Mouse (Mus musculus) midbrain, embryonic 16.5 days (tissue): ENCODE measurements at regions not wholly inside any gene's neighbourhood (a gene's known extent, or its start where the extent isn't known, plus 50 kb on each side); places are given as distances from the start of the nearest gene placed in this dataset.
"Not testable (repeated sequence)": the region's sequence is repeated elsewhere in the genome, so short reads cannot be mapped to it uniquely, and the experiment has no call there.

Source experiments
- ATAC-seq: fragments of 200-750 bp; cut with Nextera tagmentation; 2 replicates; pipeline ENCODE4 v1.8.0; 2017; ENCODE audit warnings: moderate TSS enrichment
- H3K27ac ChIP-seq: fragments of 300-500 bp; sonication (generic); 2 replicates; pipeline ENCODE4 v1.5.1; 2014; ENCODE audit warnings: mild to moderate bottlenecking, low read length, mixed read lengths
- H3K27me3 ChIP-seq: fragments of 300-500 bp; sonication (generic); 2 replicates; pipeline ENCODE4 v1.6.1; 2014; ENCODE audit warnings: low read depth, low read length, mixed read lengths; ENCODE audit not compliant: control insufficient read depth, insufficient read depth
- H3K36me3 ChIP-seq: fragments of 300-500 bp; sonication (generic); 2 replicates; pipeline ENCODE4 v1.6.1; 2014; ENCODE audit warnings: mild to moderate bottlenecking, low read length, moderate library complexity, mixed read lengths; ENCODE audit not compliant: control insufficient read depth, insufficient read depth
- H3K4me1 ChIP-seq: fragments of 300-500 bp; sonication (generic); 2 replicates; pipeline ENCODE4 v1.6.1; 2014; ENCODE audit warnings: mild to moderate bottlenecking, low read length, mixed read lengths; ENCODE audit not compliant: control insufficient read depth, insufficient read depth
- H3K4me2 ChIP-seq: fragments of 300-500 bp; sonication (generic); 2 replicates; pipeline ENCODE4 v1.6.1; 2014; ENCODE audit warnings: mild to moderate bottlenecking, low read length, mixed read lengths
- H3K4me3 ChIP-seq: fragments of 300-500 bp; sonication (generic); 2 replicates; pipeline ENCODE4 v1.5.1; 2014; ENCODE audit warnings: low read depth, mild to moderate bottlenecking, low read length, moderate library complexity, mixed read lengths
- H3K9ac ChIP-seq: fragments of 300-500 bp; sonication (generic); 2 replicates; pipeline ENCODE4 v1.6.1; 2014; ENCODE audit warnings: low read depth, low read length, mixed read lengths
- H3K9me3 ChIP-seq: fragments of 300-500 bp; sonication (generic); replicated peaks from 2 replicates; pipeline ENCODE4 v1.6.1; 2014; ENCODE audit warnings: mild to moderate bottlenecking, low read length, mixed read lengths; ENCODE audit not compliant: control insufficient read depth, poor library complexity, severe bottlenecking
- WGBS: fragments of 180-500 bp; shearing (Covaris S2); extraction: QIAGEN DNeasy Blood & Tissue Kit; methylation state at CpG from one replicate; pipeline ENCODE4 v1.1.7; 2014; 5-methylcytosine and 5-hydroxymethylcytosine counted together

DNA sequence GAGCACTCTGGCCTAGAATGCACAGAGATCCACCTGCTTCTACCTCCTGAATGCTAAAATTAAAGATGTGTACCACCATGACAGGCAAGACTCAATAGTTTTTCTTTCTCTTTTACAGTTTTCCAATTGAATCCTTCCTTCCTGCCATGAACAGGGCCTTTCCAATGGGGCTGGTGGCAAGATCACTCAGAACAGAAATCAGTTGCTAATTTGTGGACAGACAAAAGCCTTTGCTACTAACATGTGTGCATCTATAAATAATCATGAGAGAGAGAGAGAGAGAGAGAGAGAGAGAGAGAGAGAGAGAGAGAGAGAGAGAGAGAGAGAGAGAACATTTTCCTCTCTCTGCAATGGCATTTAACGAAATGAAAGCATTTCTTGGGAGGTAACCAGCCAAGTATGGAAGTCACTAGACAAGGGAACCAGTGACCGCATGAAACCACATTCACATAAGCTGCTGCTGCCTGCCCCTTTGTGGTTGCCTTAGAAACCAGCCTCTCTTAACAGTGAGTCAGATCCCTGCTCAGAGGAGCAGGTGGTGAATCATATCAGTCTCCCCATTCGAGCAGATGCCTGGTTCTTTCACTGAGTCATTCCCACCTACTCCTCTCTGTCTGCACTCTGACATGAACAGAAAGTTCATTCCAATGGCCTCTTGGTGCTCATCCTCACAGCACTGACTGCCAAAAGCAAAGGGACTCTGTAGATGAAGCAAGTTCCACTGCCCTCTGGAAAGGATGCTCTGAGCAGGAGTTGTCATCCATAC, 339.4 kb downstream of the Tm4sf1 start:
- Histone ChIP-seq H3K4me2 (no peak overlapping the region), H3K9ac (no peak overlapping the region), H3K4me3 (no peak overlapping the region), H3K36me3 (no peaks in the 10 kb centered on the region), H3K9me3 (no peaks in the 10 kb centered on the region), H3K27me3 (no peaks in the 10 kb centered on the region), H3K4me1 (peaks cover 3% of the 10 kb centered on the region; the same call in 1 of the 2 replicates), H3K27ac (peak overlapping the region; percentile 8)
- WGBS = 6% methylated on average over 3 of the region's 3 CpGs
- ATAC-seq = peak; percentile 93

DNA sequence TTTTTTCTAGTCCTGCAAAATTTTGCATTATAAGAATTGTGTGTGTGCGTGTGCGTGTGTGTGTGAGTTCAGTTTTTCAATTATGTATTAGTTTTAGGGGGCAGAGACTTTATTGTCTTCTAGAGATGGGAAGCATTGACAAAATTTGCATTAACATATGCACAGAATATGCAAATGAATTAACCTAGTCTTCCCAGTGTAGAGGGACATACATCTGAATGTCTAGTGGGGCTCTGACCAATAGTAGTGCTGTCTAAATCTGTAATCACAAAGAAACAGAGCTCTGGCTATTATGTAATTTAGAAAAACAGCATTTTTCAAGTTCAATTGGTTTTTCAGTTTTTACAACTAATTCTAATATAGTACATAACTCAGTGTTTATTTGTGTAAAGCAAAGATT, 344.8 kb downstream of the Tm4sf1 start:
- no peak overlapping the region for H3K4me2 ChIP-seq
- H3K4me3 ChIP-seq = no peak overlapping the region
- H3K27me3 ChIP-seq = no peaks in the 10 kb centered on the region
- H3K9ac ChIP-seq = no peak overlapping the region
- H3K9me3 ChIP-seq = no peaks in the 10 kb centered on the region
- peaks cover 9% of the 10 kb centered on the region for H3K4me1 ChIP-seq
- no peak for ATAC-seq
- H3K36me3 ChIP-seq = no peaks in the 10 kb centered on the region
- WGBS = 88% methylated on average over 2 of the region's 2 CpGs
- no peak overlapping the region for H3K27ac ChIP-seq

DNA sequence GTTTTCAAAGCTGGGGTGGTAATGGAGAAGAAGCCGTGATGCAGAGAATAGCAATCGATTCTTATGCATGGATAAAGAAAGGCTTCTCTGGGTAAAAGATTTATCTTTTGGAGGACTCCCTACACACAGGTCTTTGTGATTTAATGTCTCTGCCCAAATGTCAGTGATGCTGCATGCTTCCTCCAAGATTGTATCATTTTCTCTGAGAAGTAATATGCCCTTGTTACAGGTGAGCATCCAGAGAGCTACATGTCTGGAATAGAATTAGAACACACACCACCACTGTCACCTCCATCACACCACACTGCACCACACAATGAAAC, 346.0 kb downstream of the Tm4sf1 start:
- Histone ChIP-seq H3K27ac (peak overlapping the region; percentile 63), H3K27me3 (no peaks in the 10 kb centered on the region), H3K4me1 (peaks cover 9% of the 10 kb centered on the region), H3K4me2 (no peak overlapping the region), H3K4me3 (no peak overlapping the region), H3K36me3 (no peaks in the 10 kb centered on the region), H3K9me3 (no peaks in the 10 kb centered on the region), H3K9ac (no peak overlapping the region; the same call in 1 of the 2 replicates)
- WGBS = 21% methylated on average over 2 of the region's 2 CpGs
- peak; percentile 22 for ATAC-seq

DNA sequence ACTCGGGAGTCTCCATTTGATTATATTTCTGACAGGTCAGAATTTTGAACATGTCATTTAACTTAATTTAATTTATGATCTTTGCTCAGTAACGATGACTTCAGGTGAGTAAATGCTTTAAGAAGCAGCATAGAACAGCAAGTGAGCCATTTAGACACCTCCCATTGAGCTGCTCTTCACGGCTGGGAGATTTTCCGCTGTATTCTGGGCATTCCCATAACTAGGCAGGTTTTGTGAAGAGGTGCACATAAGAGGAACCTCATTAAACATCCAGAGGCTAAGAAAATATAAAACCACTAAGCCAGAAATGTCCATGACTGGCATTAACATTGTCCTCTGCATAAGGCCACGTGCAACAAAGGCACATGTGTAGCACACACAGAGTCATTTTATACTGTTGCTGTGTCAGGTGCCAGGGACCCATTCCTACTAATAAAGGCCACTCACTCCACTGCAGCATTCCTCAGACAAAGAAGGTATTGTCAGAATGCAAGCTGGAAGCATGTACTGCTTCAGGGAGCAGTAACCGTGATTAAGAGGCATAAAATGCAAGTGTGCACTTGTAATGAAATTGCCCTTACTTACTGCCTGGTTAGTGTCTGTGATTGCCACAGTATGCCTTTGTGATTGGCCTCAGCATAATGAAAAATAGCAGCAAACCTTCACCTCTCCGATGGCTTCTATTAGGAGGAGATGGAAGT, 346.5 kb downstream of the Tm4sf1 start:
- H3K9ac ChIP-seq = no peak overlapping the region; the same call in 1 of the 2 replicates
- H3K36me3 ChIP-seq = no peaks in the 10 kb centered on the region
- peak; percentile 80 for ATAC-seq
- 19% methylated on average over 7 of the region's 7 CpGs for WGBS
- no peaks in the 10 kb centered on the region for H3K27me3 ChIP-seq
- H3K4me3 ChIP-seq = no peak overlapping the region
- H3K4me2 ChIP-seq = no peak overlapping the region
- peak overlapping the region; percentile 63 for H3K27ac ChIP-seq
- H3K4me1 ChIP-seq = peaks cover 9% of the 10 kb centered on the region
- H3K9me3 ChIP-seq = no peaks in the 10 kb centered on the region

DNA sequence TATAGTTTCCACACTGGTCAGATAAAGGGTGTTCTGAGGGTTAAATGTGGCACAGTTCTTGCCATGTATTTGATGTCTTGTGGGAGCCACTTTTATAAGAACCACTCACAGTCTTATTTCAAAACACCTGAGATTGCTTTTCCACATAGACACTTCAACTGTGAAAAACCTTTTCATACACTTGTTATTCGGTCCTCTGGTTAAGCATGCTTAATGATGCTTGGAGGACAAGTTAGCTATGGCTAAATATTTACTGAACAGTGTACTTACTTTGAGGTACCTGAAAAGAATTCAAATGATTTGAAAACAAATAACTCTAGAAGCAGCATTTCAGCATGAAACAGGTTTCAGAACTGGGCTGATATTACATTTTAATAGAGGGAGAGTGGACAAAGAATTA, 359.2 kb downstream of the Tm4sf1 start:
- not testable (repeated sequence) for H3K27ac ChIP-seq, H3K9ac ChIP-seq, H3K27me3 ChIP-seq, ATAC-seq, H3K4me2 ChIP-seq, H3K4me1 ChIP-seq, H3K4me3 ChIP-seq, H3K36me3 ChIP-seq, H3K9me3 ChIP-seq
- no CpG with 5 or more reads among the region's 1 CpGs for WGBS

DNA sequence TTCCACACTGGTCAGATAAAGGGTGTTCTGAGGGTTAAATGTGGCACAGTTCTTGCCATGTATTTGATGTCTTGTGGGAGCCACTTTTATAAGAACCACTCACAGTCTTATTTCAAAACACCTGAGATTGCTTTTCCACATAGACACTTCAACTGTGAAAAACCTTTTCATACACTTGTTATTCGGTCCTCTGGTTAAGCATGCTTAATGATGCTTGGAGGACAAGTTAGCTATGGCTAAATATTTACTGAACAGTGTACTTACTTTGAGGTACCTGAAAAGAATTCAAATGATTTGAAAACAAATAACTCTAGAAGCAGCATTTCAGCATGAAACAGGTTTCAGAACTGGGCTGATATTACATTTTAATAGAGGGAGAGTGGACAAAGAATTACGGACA, 372.8 kb downstream of the Tm4sf1 start:
- not testable (repeated sequence) for H3K27me3 ChIP-seq, ATAC-seq, H3K9me3 ChIP-seq, H3K4me2 ChIP-seq, H3K4me1 ChIP-seq, H3K27ac ChIP-seq, H3K4me3 ChIP-seq, H3K9ac ChIP-seq, H3K36me3 ChIP-seq
- no CpG with 5 or more reads among the region's 2 CpGs for WGBS

DNA sequence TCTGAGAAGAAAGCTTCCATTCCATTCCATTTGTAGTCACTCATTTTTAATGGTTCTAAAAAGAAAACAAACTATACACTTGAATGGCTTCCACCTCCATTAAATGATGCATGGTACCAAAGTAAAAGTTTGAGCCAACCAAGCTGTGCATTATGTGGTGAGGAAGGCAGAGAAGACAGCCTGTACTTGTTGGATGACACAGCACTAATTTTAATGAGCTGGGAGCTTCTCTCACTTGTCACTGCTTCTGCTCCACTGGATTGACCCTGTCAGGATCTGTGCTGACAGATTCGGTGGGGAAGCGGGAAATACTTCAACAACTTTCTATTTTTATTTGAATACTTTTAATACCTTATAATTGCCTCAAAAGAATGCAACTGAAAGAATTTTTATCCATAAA, 403.3 kb downstream of the Tm4sf1 start:
- Histone ChIP-seq H3K27me3 (no peaks in the 10 kb centered on the region), H3K4me2 (no peak overlapping the region), H3K36me3 (no peaks in the 10 kb centered on the region), H3K4me3 (no peak overlapping the region), H3K9me3 (no peaks in the 10 kb centered on the region), H3K27ac (no peak overlapping the region), H3K9ac (no peak overlapping the region), H3K4me1 (no peaks in the 10 kb centered on the region)
- ATAC-seq = no peak
- WGBS = 91% methylated on average over 2 of the region's 2 CpGs

DNA sequence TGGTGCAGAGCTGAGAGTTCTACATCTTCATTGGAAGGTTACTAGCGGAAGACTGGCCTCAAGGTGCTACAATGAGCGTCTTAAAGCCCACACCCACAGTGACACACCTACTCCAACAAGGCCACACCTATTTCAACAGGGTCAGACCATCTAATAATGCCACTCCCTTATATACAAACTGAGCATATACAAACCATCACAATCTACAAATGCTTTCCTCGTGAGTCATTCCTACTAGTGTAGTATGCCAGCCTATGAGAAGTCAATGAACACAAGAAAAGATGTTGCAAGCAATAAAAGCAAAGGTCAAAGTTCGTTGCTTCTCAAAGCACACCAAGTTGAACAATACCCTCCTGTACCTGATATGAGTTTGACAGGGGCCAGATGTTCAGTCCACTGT, 424.7 kb downstream of the Tm4sf1 start:
- no peak overlapping the region for H3K9ac ChIP-seq
- no peaks in the 10 kb centered on the region for H3K27me3 ChIP-seq
- no peaks in the 10 kb centered on the region for H3K4me1 ChIP-seq
- WGBS = 94% methylated on average over 4 of the region's 4 CpGs
- no peak for ATAC-seq
- no peaks in the 10 kb centered on the region for H3K36me3 ChIP-seq
- H3K27ac ChIP-seq = no peak overlapping the region
- H3K4me3 ChIP-seq = no peak overlapping the region
- H3K4me2 ChIP-seq = no peak overlapping the region
- no peaks in the 10 kb centered on the region for H3K9me3 ChIP-seq

DNA sequence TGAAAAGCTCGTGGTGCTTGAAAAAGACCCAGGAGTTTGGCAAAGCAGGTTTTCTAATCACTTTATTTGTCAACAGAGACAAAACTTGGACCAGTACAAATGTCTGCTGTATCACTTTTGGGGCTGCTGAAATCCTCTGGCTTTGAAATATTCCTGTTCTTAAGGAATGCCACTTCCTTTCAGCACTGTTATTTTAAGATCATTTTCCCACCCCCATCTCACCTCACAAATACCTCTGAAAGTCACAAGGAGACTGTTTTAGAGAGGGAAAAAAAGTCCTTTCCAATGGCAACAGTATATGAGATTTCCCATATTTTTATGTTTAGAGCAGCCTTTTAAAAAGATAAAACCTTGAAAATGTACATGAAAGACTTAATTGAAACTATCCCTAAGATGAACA, 438.2 kb downstream of the Tm4sf1 start:
- Histone ChIP-seq H3K4me1 (peaks cover 5% of the 10 kb centered on the region; the same call in 1 of the 2 replicates), H3K9ac (no peak overlapping the region), H3K27me3 (no peaks in the 10 kb centered on the region), H3K27ac (no peak overlapping the region), H3K9me3 (no peaks in the 10 kb centered on the region), H3K36me3 (no peaks in the 10 kb centered on the region), H3K4me3 (no peak overlapping the region), H3K4me2 (no peak overlapping the region)
- ATAC-seq = no peak
- WGBS = 71% methylated on average over 1 of the region's 1 CpGs
